ENCODE assay signal across 9 mouse cellular contexts in genomic region chr7:143461294-143461870, GRCm38 (mm10). TPM values are rescaled to one million over a fixed set of nuclear protein-coding genes. Genes with fewer than 3 reads are reported as not detected.
DNase-seq lines count a peak whose midpoint lies in the region; ATAC-seq and TF ChIP-seq lines count a peak whose summit lies in the region.
"Had no signal": no experiment of that assay in that cellular context is flagged by ENCODE, and none has a peak within 500 bp of the region (broad histone marks: within the 10 kb centered on the region; RNA-seq: fewer than 3 reads in every experiment).

No protein-coding gene starts in this region.

- ATAC-seq in lung, postnatal 0 days, result peak; percentile 24
- peak; percentile 71 for ATAC-seq in forebrain, embryonic 13.5 days
- ATAC-seq in limb, embryonic 13.5 days (ENCODE audit: low FRiP score, low read depth), result peak; percentile 4
- peak; percentile 40 for ATAC-seq in stomach, embryonic 14.5 days (ENCODE audit: insufficient number of reproducible peaks, insufficient read depth, low FRiP score, low read depth)
- ATAC-seq in erythroid progenitor cell, adult 5-6 weeks (replicated peaks; ENCODE audit: low FRiP score, poor library complexity, severe bottlenecking), result no peak

- 41% methylated on average over 23 of the region's 32 CpGs for WGBS in lung, postnatal 0 days
- 46% methylated on average over 24 of the region's 32 CpGs for WGBS in forebrain, embryonic 13.5 days
- 34% methylated on average over 24 of the region's 32 CpGs for WGBS in limb, embryonic 13.5 days
- WGBS in stomach, embryonic 14.5 days, result 36% methylated on average over 27 of the region's 32 CpGs

- H3K4me2 ChIP-seq in lung, postnatal 0 days (replicated peaks; ENCODE audit: low read depth, low read length), result peak overlapping the region; percentile 67
- peak overlapping the region; percentile 60 for H3K4me2 ChIP-seq in forebrain, embryonic 13.5 days
- peak overlapping the region; percentile 57 for H3K4me2 ChIP-seq in limb, embryonic 13.5 days (replicated peaks)
- peak overlapping the region; percentile 28 for H3K4me2 ChIP-seq in stomach, embryonic 14.5 days (replicated peaks; ENCODE audit: low read depth, low read length)

- 0 out of 2 replicates have a peak overlapping the region, but pooled peaks have one; percentile 14 for H3K27ac ChIP-seq in lung, postnatal 0 days (ENCODE audit: low read length)
- no peak overlapping the region for H3K27ac ChIP-seq in forebrain, embryonic 13.5 days
- peak overlapping the region; percentile 83 for H3K27ac ChIP-seq in limb, embryonic 13.5 days
- peak overlapping the region; percentile 2; the same call in 1 of the 2 replicates for H3K27ac ChIP-seq in stomach, embryonic 14.5 days (ENCODE audit: low read length)

- H3K4me1 ChIP-seq in lung, postnatal 0 days (ENCODE audit: insufficient read depth, low read depth, low read length), result peaks cover 3% of the 10 kb centered on the region; the same call in 1 of the 2 replicates
- peaks cover 11% of the 10 kb centered on the region for H3K4me1 ChIP-seq in forebrain, embryonic 13.5 days
- peaks cover 49% of the 10 kb centered on the region for H3K4me1 ChIP-seq in limb, embryonic 13.5 days
- H3K4me1 ChIP-seq in stomach, embryonic 14.5 days (ENCODE audit: control insufficient read depth, insufficient read depth, low read length), result peaks cover 9% of the 10 kb centered on the region

- H3K4me3 ChIP-seq in lung, postnatal 0 days (ENCODE audit: low read depth, low read length), result peak overlapping the region; percentile 27
- H3K4me3 ChIP-seq in forebrain, embryonic 13.5 days, result peak overlapping the region; percentile 47
- peak overlapping the region; percentile 33 for H3K4me3 ChIP-seq in limb, embryonic 13.5 days
- no peak overlapping the region; the same call in 1 of the 2 replicates for H3K4me3 ChIP-seq in stomach, embryonic 14.5 days (ENCODE audit: low read depth, low read length)
- H3K4me3 ChIP-seq: myocyte had no signal

- no peak for DNase-seq in lung, postnatal 0 days (ENCODE audit: low spot score)
- DNase-seq in lung, postnatal 10 days, result no peak
- DNase-seq in gastrocnemius, adult 18-20 months (ENCODE audit: low spot score), result no peak
- DNase-seq in cerebellum, postnatal 14 days, result no peak

- no peaks in the 10 kb centered on the region for H3K36me3 ChIP-seq in lung, postnatal 0 days (ENCODE audit: insufficient read depth, low read length)
- no peaks in the 10 kb centered on the region for H3K36me3 ChIP-seq in forebrain, embryonic 13.5 days (ENCODE audit: poor library complexity, severe bottlenecking)
- peaks cover 19% of the 10 kb centered on the region for H3K36me3 ChIP-seq in limb, embryonic 13.5 days
- H3K36me3 ChIP-seq in stomach, embryonic 14.5 days (ENCODE audit: control insufficient read depth, insufficient read depth, low read length), result peaks cover 2% of the 10 kb centered on the region; the same call in 1 of the 2 replicates

- no peaks in the 10 kb centered on the region for H3K27me3 ChIP-seq in lung, postnatal 0 days (replicated peaks; ENCODE audit: insufficient read depth, low read length)
- H3K27me3 ChIP-seq in forebrain, embryonic 13.5 days, result peaks cover 82% of the 10 kb centered on the region
- peaks cover 2% of the 10 kb centered on the region; the same call in 1 of the 2 replicates for H3K27me3 ChIP-seq in limb, embryonic 13.5 days
- H3K27me3 ChIP-seq in stomach, embryonic 14.5 days (ENCODE audit: control insufficient read depth, insufficient read depth, low read length), result no peaks in the 10 kb centered on the region

- H3K9me3 ChIP-seq in lung, postnatal 0 days (ENCODE audit: low read length), result no peaks in the 10 kb centered on the region; the same call in 1 of the 2 replicates
- H3K9me3 ChIP-seq in forebrain, embryonic 13.5 days (replicated peaks), result peaks cover 26% of the 10 kb centered on the region
- H3K9me3 ChIP-seq in limb, embryonic 13.5 days, result peaks cover 28% of the 10 kb centered on the region
- H3K9me3 ChIP-seq in stomach, embryonic 14.5 days (ENCODE audit: control insufficient read depth, low read depth, low read length), result peaks cover 21% of the 10 kb centered on the region; the same call in 1 of the 2 replicates

- H3K9ac ChIP-seq in lung, postnatal 0 days (replicated peaks; ENCODE audit: low read depth), result no peak overlapping the region
- H3K9ac ChIP-seq in forebrain, embryonic 13.5 days, result peak overlapping the region; percentile 48; the same call in 1 of the 2 replicates
- 0 out of 2 replicates have a peak overlapping the region, but pooled peaks have one; percentile 35 for H3K9ac ChIP-seq in limb, embryonic 13.5 days
- H3K9ac ChIP-seq in stomach, embryonic 14.5 days (replicated peaks; ENCODE audit: low read depth, low read length), result no peak overlapping the region

- no peak for TF ChIP-seq CTCF in lung, postnatal 0 days (IDR thresholded peaks at IDR 0.05)

- TF ChIP-seq EP300 in lung, postnatal 0 days (IDR thresholded peaks at IDR 0.05), result no peak

RNA-seq across cellular contexts. Expression of gene Cdkn1c, which starts 0.5 kb away (rescaled TPM):
- polyA plus RNA-seq in lung, postnatal 0 days (2015; fragmentation: Nextera tagmentation; extraction: Ambion mirVana), result 207 and 220 TPM in 2 replicates
- polyA plus RNA-seq in forebrain, embryonic 13.5 days (2015; fragmentation: Nextera tagmentation; extraction: Ambion mirVana), result 140 and 149 TPM in 2 replicates
- 1,335 and 1,388 TPM in 2 replicates for polyA plus RNA-seq in limb, embryonic 13.5 days (2015; fragmentation: Nextera tagmentation; extraction: Ambion mirVana)
- polyA plus RNA-seq in stomach, embryonic 14.5 days (2014; fragmentation: Nextera tagmentation; extraction: Ambion mirVana), result 824 and 970 TPM in 2 replicates
- total RNA-seq in erythroid progenitor cell, adult 5-6 weeks (2015; ENCODE audit: low replicate concordance), result 14.8 TPM in 1 of 2 replicates, not detected in the other
- not detected in 2 replicates for total RNA-seq in erythroid progenitor cell, adult 5-6 weeks (2017; ENCODE audit: low replicate concordance)
- total RNA-seq in gastrocnemius, adult 18-20 months (2021), result 10 to 100 TPM; 18.6 to 21.6 TPM

RNA-seq across cellular contexts. Expression of gene Slc22a18, which starts 12.2 kb away (rescaled TPM):
- 4.4 and 5.2 TPM in 2 replicates for polyA plus RNA-seq in lung, postnatal 0 days (2015; fragmentation: Nextera tagmentation; extraction: Ambion mirVana)
- 0.15 and 0.45 TPM in 2 replicates for polyA plus RNA-seq in forebrain, embryonic 13.5 days (2015; fragmentation: Nextera tagmentation; extraction: Ambion mirVana)
- 1.4 and 1.5 TPM in 2 replicates for polyA plus RNA-seq in limb, embryonic 13.5 days (2015; fragmentation: Nextera tagmentation; extraction: Ambion mirVana)
- 9.2 and 9.8 TPM in 2 replicates for polyA plus RNA-seq in stomach, embryonic 14.5 days (2014; fragmentation: Nextera tagmentation; extraction: Ambion mirVana)
- not detected in 2 replicates for total RNA-seq in erythroid progenitor cell, adult 5-6 weeks (2015; ENCODE audit: low replicate concordance)
- total RNA-seq in erythroid progenitor cell, adult 5-6 weeks (2017; ENCODE audit: low replicate concordance), result not detected in 2 replicates
- under 1 TPM; 0.17 to 0.32 TPM for total RNA-seq in gastrocnemius, adult 18-20 months (2021)

RNA-seq across cellular contexts. Expression of gene Phlda2, which starts 41.6 kb away (rescaled TPM):
- 3.2 and 5.4 TPM in 2 replicates for polyA plus RNA-seq in lung, postnatal 0 days (2015; fragmentation: Nextera tagmentation; extraction: Ambion mirVana)
- polyA plus RNA-seq in forebrain, embryonic 13.5 days (2015; fragmentation: Nextera tagmentation; extraction: Ambion mirVana), result 0.55 TPM in 1 of 2 replicates, not detected in the other
- 20.4 and 23.2 TPM in 2 replicates for polyA plus RNA-seq in limb, embryonic 13.5 days (2015; fragmentation: Nextera tagmentation; extraction: Ambion mirVana)
- polyA plus RNA-seq in stomach, embryonic 14.5 days (2014; fragmentation: Nextera tagmentation; extraction: Ambion mirVana), result 4.6 and 5.9 TPM in 2 replicates
- not detected in 2 replicates for total RNA-seq in erythroid progenitor cell, adult 5-6 weeks (2015; ENCODE audit: low replicate concordance)
- total RNA-seq in erythroid progenitor cell, adult 5-6 weeks (2017; ENCODE audit: low replicate concordance), result not detected in 2 replicates
- not detected for total RNA-seq in gastrocnemius, adult 18-20 months (2021)
- polyA plus RNA-seq: myocyte had no signal

Comparison
In these comparisons a context has a peak if more than half of its experiments do, and no peak if none do; other contexts are left out.
1. H3K9ac ChIP-seq: peak in forebrain, embryonic 13.5 days (single experiment) and limb, embryonic 13.5 days (single experiment); none in lung, postnatal 0 days (single experiment) and stomach, embryonic 14.5 days (single experiment).
2. Peak in every context shown above with its lines, with median percentiles within 50 percentile points of each other: H3K4me2 ChIP-seq.